Mouse (Mus musculus) MEL (cell line): Measurements from ENCODE around the gene Snapin. TPM values are rescaled to one million over a fixed set of nuclear protein-coding genes. Genes with fewer than 3 reads are reported as not detected.

Experiments
- DNase-seq: peaks from one replicate; pipeline ENCODE4 v3.0.0; 2011; ENCODE audit warnings: low read depth, low spot score
- H3K27ac ChIP-seq: 2 replicates; pipeline ENCODE4 v1.5.1; 2012; ENCODE audit warnings: low read depth, mild to moderate bottlenecking, control low read depth, low read length, moderate library complexity; ENCODE audit not compliant: control insufficient read depth
- H3K27me3 ChIP-seq, 2 experiments: fragments of 150-350 bp in 1 of 2; sonication (generic) in 1 of 2; 2 replicates each; pipeline ENCODE4 v1.6.1; 2012; ENCODE audit warnings: low read length in 2 of 2, mild to moderate bottlenecking in 2 of 2, improper control_type of control experiment in 1 of 2, moderate library complexity in 1 of 2; ENCODE audit not compliant: insufficient read depth in 2 of 2, control insufficient read depth in 1 of 2
- H3K36me3 ChIP-seq, 2 experiments: 2 replicates each; pipeline ENCODE4 v1.6.1; 2012 to 2014; ENCODE audit warnings: low read length in 2 of 2, improper control_type of control experiment in 1 of 2, inconsistent platforms in 1 of 2, mild to moderate bottlenecking in 1 of 2; ENCODE audit not compliant: insufficient read depth in 2 of 2, control insufficient read depth in 1 of 2
- H3K4me1 ChIP-seq, 2 experiments: fragments of 150-350 bp in 1 of 2; sonication (generic) in 1 of 2; 2 replicates each; pipeline ENCODE4 v1.6.1; 2012; ENCODE audit warnings: low read length in 2 of 2, improper control_type of control experiment in 1 of 2, mild to moderate bottlenecking in 1 of 2; ENCODE audit not compliant: insufficient read depth in 2 of 2, control insufficient read depth in 1 of 2
- H3K4me3 ChIP-seq, 2 experiments: fragments of 150-350 bp in 1 of 2; sonication (generic) in 1 of 2; 2 replicates each; pipeline ENCODE4 v1.5.1; 2012; ENCODE audit warnings: low read depth in 2 of 2, low read length in 2 of 2, mild to moderate bottlenecking in 2 of 2, moderate library complexity in 2 of 2, control low read depth in 1 of 2, improper control_type of control experiment in 1 of 2; ENCODE audit not compliant: control insufficient read depth in 1 of 2, insufficient read depth in 1 of 2
- H3K79me2 ChIP-seq: 2 replicates; pipeline ENCODE4 v1.6.1; 2012; ENCODE audit warnings: mild to moderate bottlenecking, low read length, moderate library complexity; ENCODE audit not compliant: control insufficient read depth, poor library complexity, insufficient read depth
- H3K9ac ChIP-seq: 2 replicates; pipeline ENCODE4 v1.6.1; 2012; ENCODE audit warnings: low read depth, mild to moderate bottlenecking, control low read depth, low read length, moderate library complexity; ENCODE audit not compliant: control insufficient read depth, poor library complexity, severe bottlenecking
- H3K9me3 ChIP-seq: fragments of 150-350 bp; sonication (generic); replicated peaks from 2 replicates; pipeline ENCODE4 v1.6.1; 2012; ENCODE audit warnings: mild to moderate bottlenecking, low read length, improper control_type of control experiment, moderate library complexity; ENCODE audit not compliant: insufficient read depth
- CHD1 ChIP-seq: IDR thresholded peaks from 2 replicates; pipeline ENCODE4 v1.6.1; 2012; ENCODE audit warnings: low read depth, mild to moderate bottlenecking, inconsistent platforms, low read length, improper control_type of control experiment
- CHD2 ChIP-seq: IDR thresholded peaks from 2 replicates; pipeline ENCODE4 v1.6.1; 2011; ENCODE audit warnings: low read length, improper control_type of control experiment
- ELF1 ChIP-seq: IDR thresholded peaks from 2 replicates; pipeline ENCODE4 v1.6.1; 2014; ENCODE audit warnings: low read depth, mild to moderate bottlenecking, inconsistent platforms, low read length, improper control_type of control experiment, moderate library complexity
- EP300 ChIP-seq, 2 experiments: IDR thresholded peaks; 2 replicates each; pipeline ENCODE4 v1.6.1; 2011; ENCODE audit warnings: improper control_type of control experiment in 2 of 2, low read length in 2 of 2, low read depth in 1 of 2, mild to moderate bottlenecking in 1 of 2
- GABPA ChIP-seq: IDR thresholded peaks from 2 replicates; pipeline ENCODE4 v1.6.1; 2012; ENCODE audit warnings: low read depth, mild to moderate bottlenecking, inconsistent platforms, low read length, improper control_type of control experiment, moderate library complexity
- JUND ChIP-seq: IDR thresholded peaks from 2 replicates; pipeline ENCODE4 v1.6.1; 2011; ENCODE audit warnings: low read depth, mild to moderate bottlenecking, improper control_type of control experiment, low read length
- MAFK ChIP-seq: IDR thresholded peaks from 2 replicates; pipeline ENCODE4 v1.6.1; 2011; ENCODE audit warnings: low read depth, mild to moderate bottlenecking, low read length, improper control_type of control experiment, borderline replicate concordance
- MYB ChIP-seq: IDR thresholded peaks from 2 replicates; pipeline ENCODE4 v1.6.1; 2011; ENCODE audit warnings: mild to moderate bottlenecking, low read depth, low read length, improper control_type of control experiment
- MYC ChIP-seq: IDR thresholded peaks from 2 replicates; pipeline ENCODE4 v1.6.1; 2011; ENCODE audit warnings: low read depth, mild to moderate bottlenecking, low read length, improper control_type of control experiment, moderate library complexity
- POLR2A ChIP-seq, 2 experiments: IDR thresholded peaks; 2 replicates each; pipeline ENCODE4 v1.6.1; 2011 to 2012; ENCODE audit warnings: low read length in 2 of 2, mild to moderate bottlenecking in 2 of 2, control low read depth in 1 of 2, improper control_type of control experiment in 1 of 2, low read depth in 1 of 2, moderate library complexity in 1 of 2; ENCODE audit not compliant: control insufficient read depth in 1 of 2, insufficient read depth in 1 of 2, poor library complexity in 1 of 2
- POLR2AphosphoS5 ChIP-seq: IDR thresholded peaks from 2 replicates; pipeline ENCODE4 v1.6.1; 2012; ENCODE audit warnings: low read depth, borderline replicate concordance, mild to moderate bottlenecking, inconsistent platforms, low read length, moderate library complexity, mixed read lengths
- TAL1 ChIP-seq: IDR thresholded peaks from 2 replicates; pipeline ENCODE4 v1.6.1; 2012; ENCODE audit warnings: mild to moderate bottlenecking, inconsistent platforms, low read length, moderate library complexity, mixed read lengths
- TBP ChIP-seq: IDR thresholded peaks from 2 replicates; pipeline ENCODE4 v1.8.0; 2011; ENCODE audit warnings: low read depth, low read length, improper control_type of control experiment
- USF1 ChIP-seq: IDR thresholded peaks from 2 replicates; pipeline ENCODE4 v1.6.1; 2014; ENCODE audit warnings: low read depth, mild to moderate bottlenecking, inconsistent platforms, low read length, improper control_type of control experiment, moderate library complexity
- USF2 ChIP-seq, 2 experiments: IDR thresholded peaks; 2 replicates each; pipeline ENCODE4 v1.6.1; 2011 to 2012; ENCODE audit warnings: improper control_type of control experiment in 2 of 2, low read length in 2 of 2, borderline replicate concordance in 1 of 2, inconsistent platforms in 1 of 2, low read depth in 1 of 2, mild to moderate bottlenecking in 1 of 2; ENCODE audit not compliant: insufficient read depth in 1 of 2
- polyA plus RNA-seq, 2 experiments: library from polyadenylated mRNA; stranded (reverse) in 1 of 2; unstranded in 1 of 2; fragments of >175 nt in 1 of 2; fragments of >200 nt in 1 of 2; gene quantifications; 2 replicates each; pipeline versions ENCODE4 v1.2.1 to v1.2.4; 2012; ENCODE audit warnings: low replicate concordance in 2 of 2, low read depth in 1 of 2; ENCODE audit not compliant: insufficient read length in 2 of 2, insufficient read depth in 1 of 2, missing spikeins in 1 of 2
- total RNA-seq: library from RNA; depleted of rRNA; stranded (reverse); fragments of 300-350 nt; gene quantifications from 2 replicates; pipeline ENCODE4 v1.2.3, GENCODE M21; 2012

Gene Snapin
- total and polyA plus RNA-seq, 3 experiments, result 24.5 to 46.8 TPM; not detected in 1

- DNase-seq, result no peak
- Histone ChIP-seq H3K4me1 (no peaks in the 10 kb centered on the region), H3K9me3 (no peaks in the 10 kb centered on the region), H3K79me2 (no peaks in the 10 kb centered on the region), H3K9ac (no peak overlapping the region), H3K27ac (no peak overlapping the region), H3K36me3 (no peaks in the 10 kb centered on the region), H3K4me3 (no peak overlapping the region), H3K27me3 (peaks cover 8 to 12% of the 10 kb centered on the region in 2 experiments)
- TF ChIP-seq CHD2, result no peak
- TF ChIP-seq MYB, result no peak
- TF ChIP-seq POLR2AphosphoS5, result no peak
- no peak for TF ChIP-seq TAL1
- no peak for TF ChIP-seq EP300 (IDR thresholded peaks at IDR 0.05; ENCODE audit: low read depth in 1 of 2, low read length in 2 of 2)
- TF ChIP-seq USF1, result no peak
- TF ChIP-seq MYC, result no peak
- no peak for TF ChIP-seq GABPA
- no peak for TF ChIP-seq ELF1
- no peak for TF ChIP-seq USF2 (IDR thresholded peaks at IDR 0.05; ENCODE audit: borderline replicate concordance in 1 of 2, insufficient read depth in 1 of 2, low read depth in 1 of 2, low read length in 2 of 2)
- TF ChIP-seq MAFK, result no peak
- no peak for TF ChIP-seq POLR2A (IDR thresholded peaks at IDR 0.05; ENCODE audit: control insufficient read depth in 1 of 2, insufficient read depth in 1 of 2, low read depth in 1 of 2, low read length in 2 of 2, poor library complexity in 1 of 2)
- no peak for TF ChIP-seq JUND
- no peak for TF ChIP-seq TBP
- TF ChIP-seq CHD1, result no peak
Observed at GRCm38 (mm10) chr3:90465081-90465685, 25.6 kb downstream of the Snapin start.

GRCm38 (mm10) chr3:90464552-90465080 lies 26.2 kb downstream of the Snapin start:
- no peak overlapping the region for H3K9ac ChIP-seq
- H3K27ac ChIP-seq, result no peak overlapping the region
- no peak for DNase-seq
- no peaks in the 10 kb centered on the region for H3K9me3 ChIP-seq
- no peak overlapping the region for H3K4me3 ChIP-seq
- H3K27me3 ChIP-seq, result peaks cover 8 to 12% of the 10 kb centered on the region in 2 experiments
- H3K4me1 ChIP-seq, result no peaks in the 10 kb centered on the region
- H3K79me2 ChIP-seq, result no peaks in the 10 kb centered on the region
- H3K36me3 ChIP-seq, result no peaks in the 10 kb centered on the region
- TF ChIP-seq TAL1, result no peak
